Mouse (Mus musculus) bone marrow macrophage, adult 2 months (primary cell): Measurements from ENCODE around the gene Cbarp.

Source experiments
- CTCF ChIP-seq: IDR thresholded peaks from 2 replicates; pipeline ENCODE4 v1.5.1; 2012; ENCODE audit warnings: low read depth, mild to moderate bottlenecking, low read length, moderate library complexity
- POLR2A ChIP-seq: IDR thresholded peaks from 2 replicates; pipeline ENCODE4 v1.6.1; 2012; ENCODE audit warnings: mild to moderate bottlenecking, low read depth, low read length, borderline replicate concordance

GRCm38 (mm10) chr10:80159561-80160454 lies 19.2 kb upstream of the Cbarp start:
- TF ChIP-seq POLR2A (no peak), CTCF (no peak)
